Mouse (Mus musculus) leukemia stem cell, adult 10-12 weeks (primary cell): Measurements from ENCODE around the gene Prelid1. TPM values are rescaled to one million over a fixed set of nuclear protein-coding genes. Genes with fewer than 3 reads are reported as not detected.

Experiments
- polyA plus RNA-seq: library from polyadenylated mRNA; stranded (reverse); fragments of >175 nt; gene quantifications from 2 replicates; pipeline ENCODE4 v1.2.3, GENCODE M21; 2012; ENCODE audit warnings: low replicate concordance

Prelid1 gene
- 179 and 301 TPM in 2 replicates for polyA plus RNA-seq

GRCm38 (mm10) chr13:55319931-55320533 is at the start of gene Prelid1:
Gene Prelid1 (plus strand): TSS chr13:55320500.

DNA sequence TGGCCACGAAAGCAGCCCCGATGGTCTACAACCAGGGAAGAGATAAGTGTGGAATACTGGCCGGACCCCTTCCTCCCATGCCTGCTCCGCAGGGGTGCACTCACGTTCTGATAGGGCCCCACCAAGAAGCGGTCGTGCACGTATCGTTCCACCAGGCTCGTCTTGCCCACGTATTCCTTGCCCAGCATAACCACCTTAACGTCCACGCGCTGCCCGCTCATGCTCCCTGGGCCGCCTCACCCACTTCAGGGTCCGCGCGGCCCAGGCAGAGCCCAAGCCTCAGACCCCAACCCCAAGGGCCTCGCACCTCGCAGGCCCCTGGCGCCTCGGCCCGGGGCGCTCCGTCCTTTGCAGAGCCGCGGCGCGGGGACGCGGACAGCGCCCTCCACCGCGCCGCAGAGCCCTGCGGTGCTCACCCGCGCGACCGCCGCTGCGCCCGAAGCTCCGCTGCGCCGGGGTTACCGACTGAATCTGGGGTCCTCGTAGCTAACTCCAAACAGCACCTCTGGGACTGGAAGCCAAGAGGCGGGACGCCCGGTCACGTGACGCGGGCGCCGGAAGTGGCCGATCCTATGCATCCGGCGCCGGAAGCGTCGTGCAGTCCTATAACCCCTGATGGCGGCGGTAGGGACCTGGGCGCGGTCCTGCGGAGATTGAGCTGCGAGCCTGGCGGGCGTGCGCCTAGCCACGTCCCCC is 1.3 kb downstream of the Prelid1 start, which contains the start of gene Rab24:
TSS of gene Rab24 (minus strand) at position 513 of the 696 bp plus-strand sequence.

GRCm38 (mm10) chr13:55329683-55330566 is 9.6 kb downstream of the Prelid1 start, which contains the start of gene Mxd3:
Gene Mxd3 (minus strand): TSS chr13:55329823.

DNA sequence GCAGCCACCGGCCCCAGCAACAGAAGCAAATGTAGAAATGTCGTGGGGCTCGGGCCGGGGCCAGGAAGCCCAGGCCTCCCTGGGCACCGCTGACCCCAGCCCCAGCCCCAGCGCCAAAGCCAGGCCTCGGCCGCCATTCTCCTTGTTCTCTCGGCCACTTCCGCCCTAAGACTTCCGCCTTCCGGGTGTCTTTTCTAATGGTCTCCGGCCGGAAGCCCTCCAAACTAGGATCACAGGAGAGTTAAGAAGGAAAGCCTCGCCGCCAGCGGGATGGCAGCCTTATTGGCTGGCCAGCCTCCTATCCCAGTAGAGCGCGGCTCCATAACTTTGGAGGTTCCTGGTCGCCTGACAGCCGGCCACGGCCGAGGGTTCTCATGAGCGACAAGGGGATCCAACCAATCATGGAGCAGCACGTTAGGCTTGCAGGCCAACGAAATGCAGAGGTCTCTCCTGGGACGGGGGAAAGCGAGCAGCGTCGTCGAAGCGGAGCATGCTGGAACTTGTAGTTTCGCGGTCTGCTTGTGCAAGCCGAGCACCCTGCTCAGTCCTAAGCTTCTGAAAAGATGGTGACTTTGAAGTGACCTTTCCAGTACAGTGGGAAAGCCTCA is 42.3 kb downstream of the Prelid1 start, which contains the start of gene Lman2:
TSS of gene Lman2 (minus strand) at position 331 of the 608 bp plus-strand sequence.

DNA sequence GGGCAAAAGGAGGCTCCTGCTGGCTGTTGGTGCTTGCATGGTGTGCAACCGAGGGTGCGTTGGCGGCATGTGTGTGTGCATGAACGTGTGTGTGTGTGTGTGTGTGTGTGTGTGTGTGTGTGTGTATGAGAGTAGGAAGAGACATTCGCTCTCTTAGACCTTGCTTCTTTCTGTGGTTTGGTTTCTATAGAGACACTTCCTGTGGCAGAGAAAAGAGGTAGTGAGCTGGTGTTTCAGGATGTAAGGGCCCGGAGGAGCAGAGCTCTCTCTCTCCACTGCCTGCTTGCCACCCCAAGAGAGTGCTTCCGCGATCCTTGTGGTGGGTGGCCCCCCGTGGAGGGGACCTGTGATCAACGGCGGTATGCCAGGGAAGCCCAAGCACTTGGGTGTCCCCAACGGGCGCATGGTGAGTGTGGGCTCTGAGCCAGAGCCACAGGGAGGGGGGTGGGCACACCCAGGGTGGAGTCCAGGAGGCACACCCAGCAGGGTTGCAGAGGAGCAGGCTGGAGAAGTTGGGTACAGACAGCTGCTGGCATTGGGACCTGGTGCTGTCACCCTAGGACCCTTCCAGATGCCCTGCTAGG is 49.3 kb downstream of the Prelid1 start, which contains the start of gene Rgs14:
TSS of gene Rgs14 (plus strand) at position 202 of the 584 bp plus-strand sequence.

Other genes starting within 250 kb of the Prelid1 start
- 2.4 and 3.0 TPM in 2 replicates for gene Uimc1, start 220.2 kb upstream of the Prelid1 start, polyA plus RNA-seq
- 6.4 and 13.6 TPM in 2 replicates for gene Zfp346, start 215.2 kb upstream of the Prelid1 start, polyA plus RNA-seq
- not detected in 2 replicates for gene Gm17617, start 187.0 kb upstream of the Prelid1 start, polyA plus RNA-seq
- gene Fgfr4, start 167.9 kb upstream of the Prelid1 start, polyA plus RNA-seq, result 0.10 and 0.15 TPM in 2 replicates
- gene Nsd1, start 110.7 kb upstream of the Prelid1 start, polyA plus RNA-seq, result 8.3 and 20.7 TPM in 2 replicates
- gene Rab24, start 1.4 kb downstream of the Prelid1 start, polyA plus RNA-seq, result 62.5 and 73.7 TPM in 2 replicates
- 21.1 and 29.5 TPM in 2 replicates for gene Mxd3, start 9.3 kb downstream of the Prelid1 start, polyA plus RNA-seq
- 50.0 and 75.4 TPM in 2 replicates for gene Lman2, start 42.3 kb downstream of the Prelid1 start, polyA plus RNA-seq
- 7.6 and 7.9 TPM in 2 replicates for gene Rgs14, start 49.2 kb downstream of the Prelid1 start, polyA plus RNA-seq
- 0.12 TPM in 1 of 2 replicates, not detected in the other for gene Slc34a1, start 77.7 kb downstream of the Prelid1 start, polyA plus RNA-seq
- gene Pfn3, start 94.7 kb downstream of the Prelid1 start, polyA plus RNA-seq, result not detected in 2 replicates
- gene F12, start 106.3 kb downstream of the Prelid1 start, polyA plus RNA-seq, result not detected in 2 replicates
- gene Grk6, start 124.6 kb downstream of the Prelid1 start, polyA plus RNA-seq, result 104 and 119 TPM in 2 replicates
- gene Prr7, start 143.8 kb downstream of the Prelid1 start, polyA plus RNA-seq, result 7.6 and 17.6 TPM in 2 replicates
- gene Dbn1, start 167.6 kb downstream of the Prelid1 start, polyA plus RNA-seq, result 7.5 and 13.0 TPM in 2 replicates
- gene Pdlim7, start 193.2 kb downstream of the Prelid1 start, polyA plus RNA-seq, result 81.6 and 121 TPM in 2 replicates
- 130 and 341 TPM in 2 replicates for gene Dok3, start 208.8 kb downstream of the Prelid1 start, polyA plus RNA-seq
- gene Ddx41, start 216.2 kb downstream of the Prelid1 start, polyA plus RNA-seq, result 55.9 and 93.7 TPM in 2 replicates